Mouse (Mus musculus): ENCODE measurements at regions not wholly inside any gene's neighbourhood (a gene's known extent, or its start where the extent isn't known, plus 50 kb on each side); places are given as distances from the start of the nearest gene placed in this dataset.

DNA sequence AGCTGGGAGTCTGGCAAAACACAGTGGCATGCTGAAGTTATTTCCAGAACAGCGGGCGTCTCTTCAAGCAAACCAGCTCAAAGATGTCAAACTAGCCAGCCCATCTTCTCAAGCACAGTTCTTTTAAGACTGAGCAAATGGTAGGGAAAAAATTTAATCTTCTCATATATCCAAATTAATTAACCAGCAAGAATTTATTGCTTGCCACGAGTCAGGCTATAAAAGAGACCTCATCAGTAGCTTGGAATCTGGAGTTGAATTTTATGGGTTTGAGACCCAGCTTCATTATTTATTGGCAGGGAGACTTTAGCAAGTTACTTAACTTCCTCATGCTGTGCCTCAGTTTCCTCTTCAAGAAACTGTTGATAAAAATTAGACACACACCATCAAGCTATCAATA is 742.5 kb upstream of the Tmpo start:
- Histone ChIP-seq H3K4me2 (ENCODE audit: low read depth) (no peak overlapping the region), H3K79me2 (ENCODE audit: control insufficient read depth, insufficient read depth) (no peaks in the 10 kb centered on the region), H3K27me3 (ENCODE audit: control insufficient read depth, insufficient read depth, insufficient read length) (no peaks in the 10 kb centered on the region), H3K36me3 (ENCODE audit: control insufficient read depth, insufficient read depth) (no peaks in the 10 kb centered on the region), H3K4me3 (no peak overlapping the region), H3ac (ENCODE audit: control insufficient read depth, insufficient read length) (no peak overlapping the region)
- TF ChIP-seq MYOD1 (IDR thresholded peaks at IDR 0.05; ENCODE audit: control insufficient read depth in 1 of 3, insufficient read length in 2 of 3, low read depth in 2 of 3) (no peak), CEBPB (IDR thresholded peaks at IDR 0.05; ENCODE audit: insufficient read depth, poor library complexity, severe bottlenecking) (no peak), REST (IDR thresholded peaks at IDR 0.05; ENCODE audit: insufficient read depth, insufficient read length) (no peak), POLR2A (IDR thresholded peaks at IDR 0.05; ENCODE audit: insufficient read length, low read depth) (no peak), USF1 (IDR thresholded peaks at IDR 0.05; ENCODE audit: low read depth) (no peak), POLR2AphosphoS2 (IDR thresholded peaks at IDR 0.05; ENCODE audit: insufficient read length, low read depth) (no peak), MYOG (IDR thresholded peaks at IDR 0.05; ENCODE audit: control insufficient read depth in 1 of 3, insufficient read depth in 1 of 3, insufficient read length in 2 of 3, low read depth in 2 of 3) (no peak), SRF (IDR thresholded peaks at IDR 0.05; ENCODE audit: control insufficient read depth, insufficient read length, low read depth) (no peak), TCF12 (IDR thresholded peaks at IDR 0.05; ENCODE audit: insufficient read depth, poor library complexity, severe bottlenecking) (no peak), E2F4 (IDR thresholded peaks at IDR 0.05; ENCODE audit: insufficient read depth) (no peak), MAX (IDR thresholded peaks at IDR 0.05; ENCODE audit: low read depth) (no peak), TCF3 (IDR thresholded peaks at IDR 0.05; ENCODE audit: insufficient read length, low read depth) (no peak)

DNA sequence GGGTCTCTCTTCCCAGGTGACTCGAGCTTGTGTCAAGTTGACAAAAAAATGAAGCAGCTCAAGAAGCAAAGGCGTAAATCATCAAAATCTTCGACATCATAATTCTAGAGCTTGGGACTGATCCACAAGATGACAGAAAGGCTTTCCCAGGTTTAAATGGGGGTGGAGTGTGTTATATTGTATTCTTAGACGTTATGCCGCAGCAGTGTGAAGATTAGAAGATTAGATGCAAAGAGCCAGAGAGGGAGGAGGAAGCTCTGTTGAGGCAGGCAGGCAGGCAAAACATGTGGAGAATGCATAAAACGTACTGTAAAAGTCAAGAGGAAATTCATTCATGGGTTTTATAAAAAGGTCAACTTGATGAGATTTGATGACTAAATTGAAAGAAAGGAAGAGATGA is 708.7 kb upstream of the Tmpo start:
- no peaks in the 10 kb centered on the region for H3K36me3 ChIP-seq (ENCODE audit: control insufficient read depth, insufficient read depth)
- TF ChIP-seq CEBPB (IDR thresholded peaks at IDR 0.05; ENCODE audit: insufficient read depth, poor library complexity, severe bottlenecking) (no peak), REST (IDR thresholded peaks at IDR 0.05; ENCODE audit: insufficient read depth, insufficient read length) (no peak), TCF3 (IDR thresholded peaks at IDR 0.05; ENCODE audit: insufficient read length, low read depth) (no peak), POLR2AphosphoS2 (IDR thresholded peaks at IDR 0.05; ENCODE audit: insufficient read length, low read depth) (no peak), MAX (IDR thresholded peaks at IDR 0.05; ENCODE audit: low read depth) (no peak), MYOD1 (IDR thresholded peaks at IDR 0.05; ENCODE audit: control insufficient read depth in 1 of 3, insufficient read length in 2 of 3, low read depth in 2 of 3) (no peak), SRF (IDR thresholded peaks at IDR 0.05; ENCODE audit: control insufficient read depth, insufficient read length, low read depth) (no peak), E2F4 (IDR thresholded peaks at IDR 0.05; ENCODE audit: insufficient read depth) (no peak), POLR2A (IDR thresholded peaks at IDR 0.05; ENCODE audit: insufficient read length, low read depth) (no peak), USF1 (IDR thresholded peaks at IDR 0.05; ENCODE audit: low read depth) (no peak), MYOG (IDR thresholded peaks at IDR 0.05; ENCODE audit: control insufficient read depth in 1 of 3, insufficient read depth in 1 of 3, insufficient read length in 2 of 3, low read depth in 2 of 3) (no peak), TCF12 (IDR thresholded peaks at IDR 0.05; ENCODE audit: insufficient read depth, poor library complexity, severe bottlenecking) (no peak)
- no peak overlapping the region for H3ac ChIP-seq (ENCODE audit: control insufficient read depth, insufficient read length)
- no peak overlapping the region for H3K4me3 ChIP-seq
- H3K79me2 ChIP-seq (ENCODE audit: control insufficient read depth, insufficient read depth): no peaks in the 10 kb centered on the region
- no peak overlapping the region for H3K4me2 ChIP-seq (ENCODE audit: low read depth)
- no peaks in the 10 kb centered on the region for H3K27me3 ChIP-seq (ENCODE audit: control insufficient read depth, insufficient read depth, insufficient read length)

DNA sequence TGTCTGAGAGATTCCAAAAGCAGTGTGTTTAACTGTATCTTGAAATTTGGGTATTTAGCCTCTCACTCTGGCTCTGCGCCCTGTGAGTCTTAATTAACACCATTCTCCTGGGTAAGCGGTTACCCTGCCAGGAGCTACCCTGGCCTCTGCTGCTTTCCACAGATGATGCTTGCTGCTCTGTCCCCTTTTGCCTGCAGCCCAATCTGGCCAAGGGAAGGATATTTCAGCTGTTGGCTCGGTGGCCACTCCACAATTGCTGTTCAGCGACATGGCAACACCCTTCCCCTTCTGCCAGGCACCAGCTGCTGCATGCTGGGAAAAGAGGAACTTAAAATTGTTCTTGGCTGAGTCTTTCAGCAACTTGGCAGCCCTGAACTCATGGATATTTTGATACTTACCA is 707.4 kb upstream of the Tmpo start:
- TF ChIP-seq TCF12 (IDR thresholded peaks at IDR 0.05; ENCODE audit: insufficient read depth, poor library complexity, severe bottlenecking): no peak
- no peak for TF ChIP-seq REST (IDR thresholded peaks at IDR 0.05; ENCODE audit: insufficient read depth, insufficient read length)
- peak in 1 of 3 experiments; percentile 30 for TF ChIP-seq MYOG (IDR thresholded peaks at IDR 0.05; ENCODE audit: control insufficient read depth in 1 of 3, insufficient read depth in 1 of 3, insufficient read length in 2 of 3, low read depth in 2 of 3)
- TF ChIP-seq MYOD1 (IDR thresholded peaks at IDR 0.05; ENCODE audit: control insufficient read depth in 1 of 3, insufficient read length in 2 of 3, low read depth in 2 of 3): peak in 1 of 3 experiments; percentile 37

DNA sequence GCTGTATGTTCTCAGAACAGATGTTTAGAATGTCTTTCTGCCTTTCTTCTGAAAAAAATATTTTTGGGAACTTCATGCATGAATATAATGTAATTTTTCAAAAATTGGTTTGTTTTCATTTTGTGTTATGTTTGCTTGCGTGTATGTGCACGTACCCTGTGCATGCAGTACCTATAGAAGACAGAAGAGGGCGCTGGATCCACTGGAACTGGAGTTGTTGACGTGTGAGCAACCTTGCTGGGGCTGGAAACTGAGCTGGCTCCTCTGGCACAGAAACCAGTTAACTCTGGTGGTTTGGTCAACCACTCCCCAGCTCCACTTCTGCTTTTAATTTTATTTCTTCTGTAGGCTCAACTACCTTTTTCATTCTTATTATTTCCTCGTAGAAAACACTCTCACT is 702.0 kb upstream of the Tmpo start:
- Histone ChIP-seq H3ac (ENCODE audit: control insufficient read depth, insufficient read length) (no peak overlapping the region), H3K36me3 (ENCODE audit: control insufficient read depth, insufficient read depth) (no peaks in the 10 kb centered on the region), H3K4me3 (no peak overlapping the region), H3K4me2 (ENCODE audit: low read depth) (no peak overlapping the region), H3K79me2 (ENCODE audit: control insufficient read depth, insufficient read depth) (no peaks in the 10 kb centered on the region), H3K27me3 (ENCODE audit: control insufficient read depth, insufficient read depth, insufficient read length) (no peaks in the 10 kb centered on the region)
- TF ChIP-seq CEBPB (IDR thresholded peaks at IDR 0.05; ENCODE audit: insufficient read depth, poor library complexity, severe bottlenecking) (no peak), USF1 (IDR thresholded peaks at IDR 0.05; ENCODE audit: low read depth) (no peak), TCF3 (IDR thresholded peaks at IDR 0.05; ENCODE audit: insufficient read length, low read depth) (no peak), POLR2AphosphoS2 (IDR thresholded peaks at IDR 0.05; ENCODE audit: insufficient read length, low read depth) (no peak), TCF12 (IDR thresholded peaks at IDR 0.05; ENCODE audit: insufficient read depth, poor library complexity, severe bottlenecking) (no peak), POLR2A (IDR thresholded peaks at IDR 0.05; ENCODE audit: insufficient read length, low read depth) (no peak), MYOD1 (IDR thresholded peaks at IDR 0.05; ENCODE audit: control insufficient read depth in 1 of 3, insufficient read length in 2 of 3, low read depth in 2 of 3) (no peak), MYOG (IDR thresholded peaks at IDR 0.05; ENCODE audit: control insufficient read depth in 1 of 3, insufficient read depth in 1 of 3, insufficient read length in 2 of 3, low read depth in 2 of 3) (no peak), REST (IDR thresholded peaks at IDR 0.05; ENCODE audit: insufficient read depth, insufficient read length) (no peak), SRF (IDR thresholded peaks at IDR 0.05; ENCODE audit: control insufficient read depth, insufficient read length, low read depth) (no peak), E2F4 (IDR thresholded peaks at IDR 0.05; ENCODE audit: insufficient read depth) (no peak), MAX (IDR thresholded peaks at IDR 0.05; ENCODE audit: low read depth) (no peak)

More for the DNA sequence above, 707.4 kb upstream of the Tmpo start:
- Histone ChIP-seq H3K4me3 (no peak overlapping the region), H3ac (ENCODE audit: control insufficient read depth, insufficient read length) (no peak overlapping the region), H3K36me3 (ENCODE audit: control insufficient read depth, insufficient read depth) (no peaks in the 10 kb centered on the region), H3K27me3 (ENCODE audit: control insufficient read depth, insufficient read depth, insufficient read length) (no peaks in the 10 kb centered on the region), H3K4me2 (ENCODE audit: low read depth) (no peak overlapping the region), H3K79me2 (ENCODE audit: control insufficient read depth, insufficient read depth) (no peaks in the 10 kb centered on the region)

DNA sequence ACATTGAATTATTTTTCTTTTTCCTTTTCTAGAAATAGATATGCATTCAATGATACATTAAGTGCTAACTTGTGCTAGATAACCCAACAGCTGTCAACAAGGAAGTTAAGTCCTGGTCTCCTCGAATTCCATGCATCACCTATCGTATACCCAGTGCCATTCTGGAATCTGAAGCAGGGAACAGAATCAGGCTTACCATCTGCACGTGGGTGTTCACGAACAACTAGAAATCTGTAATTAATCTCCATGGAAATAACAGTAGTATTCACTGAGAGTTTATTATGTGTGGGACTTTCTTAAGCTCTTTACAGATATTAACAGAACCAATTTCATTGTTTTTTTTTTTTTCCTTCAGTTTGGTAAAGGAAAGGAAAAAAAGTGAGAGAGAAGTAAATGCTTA is 701.4 kb upstream of the Tmpo start:
- no peaks in the 10 kb centered on the region for H3K79me2 ChIP-seq (ENCODE audit: control insufficient read depth, insufficient read depth)
- no peak overlapping the region for H3K4me2 ChIP-seq (ENCODE audit: low read depth)
- no peak overlapping the region for H3K4me3 ChIP-seq
- no peaks in the 10 kb centered on the region for H3K36me3 ChIP-seq (ENCODE audit: control insufficient read depth, insufficient read depth)
- H3K27me3 ChIP-seq (ENCODE audit: control insufficient read depth, insufficient read depth, insufficient read length): no peaks in the 10 kb centered on the region
- H3ac ChIP-seq (ENCODE audit: control insufficient read depth, insufficient read length): no peak overlapping the region
- TF ChIP-seq POLR2AphosphoS2 (IDR thresholded peaks at IDR 0.05; ENCODE audit: insufficient read length, low read depth): no peak
- no peak for TF ChIP-seq POLR2A (IDR thresholded peaks at IDR 0.05; ENCODE audit: insufficient read length, low read depth)
- TF ChIP-seq MYOG (IDR thresholded peaks at IDR 0.05; ENCODE audit: control insufficient read depth in 1 of 3, insufficient read depth in 1 of 3, insufficient read length in 2 of 3, low read depth in 2 of 3): no peak
- TF ChIP-seq MYOD1 (IDR thresholded peaks at IDR 0.05; ENCODE audit: control insufficient read depth in 1 of 3, insufficient read length in 2 of 3, low read depth in 2 of 3): no peak
- TF ChIP-seq MAX (IDR thresholded peaks at IDR 0.05; ENCODE audit: low read depth): no peak

All from myocyte (in vitro differentiated cells).